30 mouse cellular contexts compared by ENCODE assay signal in the genomic region with DNA sequence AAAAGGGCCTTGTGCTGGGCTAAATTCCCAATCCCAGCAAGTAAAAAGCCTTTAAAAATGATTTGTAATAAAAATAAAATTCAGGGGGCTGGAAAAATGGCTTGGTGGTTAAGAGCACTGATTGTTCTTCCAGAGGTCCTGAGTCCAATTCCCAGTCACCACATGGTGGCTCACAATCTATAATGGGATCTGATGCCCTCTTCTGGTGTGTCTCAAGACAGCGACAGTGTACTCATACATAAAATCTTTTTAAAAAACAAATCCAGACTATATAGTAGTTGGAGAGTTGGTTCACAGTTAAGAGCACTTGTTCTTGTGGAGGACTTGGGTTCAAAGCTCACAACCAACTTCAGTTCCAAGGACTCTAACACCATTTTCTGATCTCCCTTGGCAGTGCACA. TPM values are rescaled to one million over a fixed set of nuclear protein-coding genes. Genes with fewer than 3 reads are reported as not detected.
DNase-seq lines count a peak whose midpoint lies in the region; ATAC-seq and TF ChIP-seq lines count a peak whose summit lies in the region.
"Had no signal": no experiment of that assay in that cellular context is flagged by ENCODE, and none has a peak within 500 bp of the region (broad histone marks: within the 10 kb centered on the region; RNA-seq: fewer than 3 reads in every experiment).

No protein-coding gene starts in this region.

- no peak overlapping the region for H3K9ac ChIP-seq in intestine, postnatal 0 days (ENCODE audit: low read depth, low read length)
- no peak overlapping the region for H3K9ac ChIP-seq in intestine, embryonic 16.5 days (ENCODE audit: low read depth, low read length)
- no peak overlapping the region for H3K9ac ChIP-seq in liver, embryonic 12.5 days
- no peak overlapping the region for H3K9ac ChIP-seq in liver, embryonic 11.5 days (ENCODE audit: low read depth, low read length)
- no peak overlapping the region for H3K9ac ChIP-seq in heart, embryonic 11.5 days (ENCODE audit: low read depth, low read length)
- H3K9ac ChIP-seq: embryonic facial prominence, embryonic 13.5 days; forebrain, embryonic 15.5 days; heart, embryonic 15.5 days; limb, embryonic 13.5 days; liver, embryonic 15.5 days; midbrain, embryonic 13.5 days had no signal

- WGBS in intestine, postnatal 0 days = 91% methylated on average over 1 of the region's 1 CpGs
- WGBS in intestine, embryonic 16.5 days = 81% methylated on average over 1 of the region's 1 CpGs
- 85% methylated on average over 1 of the region's 1 CpGs for WGBS in liver, embryonic 12.5 days (ENCODE audit: insufficient replicate concordance)
- WGBS in liver, embryonic 11.5 days = 86% methylated on average over 1 of the region's 1 CpGs
- 83% methylated on average over 1 of the region's 1 CpGs for WGBS in heart, embryonic 11.5 days (ENCODE audit: insufficient replicate concordance)

- DNase-seq in liver, embryonic 11.5 days (ENCODE audit: low spot score) = no peak
- peak; percentile 59 for DNase-seq in 3T3-L1 (ENCODE audit: low read depth, low spot score)
- DNase-seq: adrenal gland, postnatal 10 days; cerebellum, adult 9-10 months; embryo, embryonic 11 days; gastrocnemius, postnatal 36 days; kidney, adult 11 months; kidney, postnatal 10 days; layer of hippocampus, adult 9-11 months; lung, postnatal 4 days; right cerebral cortex, postnatal 25 days; thymus, adult 18-20 months; thymus, postnatal 4 days had no signal

- peaks cover 47% of the 10 kb centered on the region for H3K36me3 ChIP-seq in intestine, postnatal 0 days (ENCODE audit: control insufficient read depth, insufficient read depth)
- H3K36me3 ChIP-seq in intestine, embryonic 16.5 days (ENCODE audit: control insufficient read depth, insufficient read depth, low read length) = peaks cover 13% of the 10 kb centered on the region
- H3K36me3 ChIP-seq in liver, embryonic 12.5 days = peaks cover 65% of the 10 kb centered on the region
- H3K36me3 ChIP-seq in liver, embryonic 11.5 days (ENCODE audit: control insufficient read depth, insufficient read depth, low read length) = peaks cover 37% of the 10 kb centered on the region
- H3K36me3 ChIP-seq in E14TG2a.4 (ENCODE audit: insufficient read depth, low read length) = peaks cover 81% of the 10 kb centered on the region
- H3K36me3 ChIP-seq in heart, embryonic 11.5 days (ENCODE audit: control insufficient read depth, insufficient read depth, low read length) = peaks cover 26% of the 10 kb centered on the region

- H3K4me2 ChIP-seq in intestine, postnatal 0 days (replicated peaks; ENCODE audit: low read depth) = no peak overlapping the region
- no peak overlapping the region for H3K4me2 ChIP-seq in intestine, embryonic 16.5 days (ENCODE audit: low read depth, low read length)
- no peak overlapping the region for H3K4me2 ChIP-seq in liver, embryonic 12.5 days
- no peak overlapping the region for H3K4me2 ChIP-seq in liver, embryonic 11.5 days
- no peak overlapping the region for H3K4me2 ChIP-seq in heart, embryonic 11.5 days
- H3K4me2 ChIP-seq: embryonic facial prominence, embryonic 13.5 days; forebrain, embryonic 15.5 days; heart, embryonic 15.5 days; limb, embryonic 13.5 days; liver, embryonic 15.5 days; midbrain, embryonic 13.5 days had no signal

- no peaks in the 10 kb centered on the region for H3K4me1 ChIP-seq in intestine, postnatal 0 days (replicated peaks; ENCODE audit: control insufficient read depth, insufficient read depth, low read length)
- H3K4me1 ChIP-seq in intestine, embryonic 16.5 days (ENCODE audit: control insufficient read depth, insufficient read depth, low read length) = peaks cover 3% of the 10 kb centered on the region; the same call in 1 of the 2 replicates
- peaks cover 54% of the 10 kb centered on the region for H3K4me1 ChIP-seq in liver, embryonic 12.5 days
- peaks cover 11% of the 10 kb centered on the region; the same call in 1 of the 2 replicates for H3K4me1 ChIP-seq in liver, embryonic 11.5 days (replicated peaks; ENCODE audit: control insufficient read depth, insufficient read depth, low read length)
- H3K4me1 ChIP-seq in E14TG2a.4 (replicated peaks; ENCODE audit: low read depth, low read length) = peaks cover 85% of the 10 kb centered on the region
- no peaks in the 10 kb centered on the region; the same call in 1 of the 2 replicates for H3K4me1 ChIP-seq in heart, embryonic 11.5 days (ENCODE audit: control insufficient read depth, insufficient read depth, low read length)

- no peak for ATAC-seq in intestine, postnatal 0 days
- no peak for ATAC-seq in intestine, embryonic 16.5 days
- no peak for ATAC-seq in liver, embryonic 12.5 days
- no peak for ATAC-seq in liver, embryonic 11.5 days (replicated peaks; ENCODE audit: low FRiP score)
- ATAC-seq in heart, embryonic 11.5 days (replicated peaks; ENCODE audit: insufficient number of reproducible peaks, low FRiP score, low TSS enrichment) = no peak
- ATAC-seq: forebrain, embryonic 15.5 days; midbrain, embryonic 13.5 days; Patski had no signal

- no peaks in the 10 kb centered on the region for H3K9me3 ChIP-seq in intestine, postnatal 0 days (ENCODE audit: control insufficient read depth)
- H3K9me3 ChIP-seq in intestine, embryonic 16.5 days (ENCODE audit: control insufficient read depth, low read length) = no peaks in the 10 kb centered on the region
- H3K9me3 ChIP-seq in liver, embryonic 12.5 days (replicated peaks) = no peaks in the 10 kb centered on the region
- no peaks in the 10 kb centered on the region for H3K9me3 ChIP-seq in liver, embryonic 11.5 days (ENCODE audit: control insufficient read depth, low read length)
- no peaks in the 10 kb centered on the region for H3K9me3 ChIP-seq in E14TG2a.4 (ENCODE audit: low read length)
- H3K9me3 ChIP-seq in heart, embryonic 11.5 days (replicated peaks; ENCODE audit: control insufficient read depth, low read length) = no peaks in the 10 kb centered on the region
- H3K9me3 ChIP-seq: embryonic facial prominence, embryonic 13.5 days; forebrain, embryonic 10.5 days; forebrain, embryonic 15.5 days; G1E; heart, embryonic 15.5 days; limb, embryonic 13.5 days; liver, embryonic 15.5 days; megakaryocyte, embryonic 14.5 days; midbrain, embryonic 13.5 days had no signal

- H3K27me3 ChIP-seq in intestine, postnatal 0 days (replicated peaks; ENCODE audit: control insufficient read depth, insufficient read depth, low read length) = no peaks in the 10 kb centered on the region
- H3K27me3 ChIP-seq in intestine, embryonic 16.5 days (replicated peaks; ENCODE audit: control insufficient read depth, insufficient read depth, low read length) = no peaks in the 10 kb centered on the region
- no peaks in the 10 kb centered on the region for H3K27me3 ChIP-seq in liver, embryonic 12.5 days (replicated peaks)
- H3K27me3 ChIP-seq in liver, embryonic 11.5 days (replicated peaks; ENCODE audit: control insufficient read depth, insufficient read depth, low read length) = no peaks in the 10 kb centered on the region
- H3K27me3 ChIP-seq in E14TG2a.4 (ENCODE audit: insufficient read depth, low read length) = no peaks in the 10 kb centered on the region
- H3K27me3 ChIP-seq in heart, embryonic 11.5 days (ENCODE audit: control insufficient read depth, insufficient read depth, low read length) = no peaks in the 10 kb centered on the region
- H3K27me3 ChIP-seq: CH12.LX; embryonic facial prominence, embryonic 13.5 days; forebrain, embryonic 15.5 days; heart, embryonic 15.5 days; limb, embryonic 13.5 days; liver, embryonic 15.5 days; megakaryocyte, embryonic 14.5 days; midbrain, embryonic 13.5 days; Patski had no signal

- TF ChIP-seq CTCF in intestine, postnatal 0 days (IDR thresholded peaks at IDR 0.05; ENCODE audit: low read depth) = 0 out of 2 replicates have a peak, but pooled peaks have one; percentile 5
- TF ChIP-seq CTCF in E14TG2a.4 (conservative IDR thresholded peaks at IDR 0.05; ENCODE audit: low read length) = 0 out of 2 replicates have a peak, but pooled peaks have one; percentile 3

- H3K4me3 ChIP-seq in intestine, postnatal 0 days (ENCODE audit: low read depth, low read length) = no peak overlapping the region
- no peak overlapping the region for H3K4me3 ChIP-seq in intestine, embryonic 16.5 days (ENCODE audit: low read length)
- no peak overlapping the region for H3K4me3 ChIP-seq in liver, embryonic 12.5 days
- H3K4me3 ChIP-seq in liver, embryonic 11.5 days (ENCODE audit: low read depth, low read length) = no peak overlapping the region
- H3K4me3 ChIP-seq in E14TG2a.4 (replicated peaks; ENCODE audit: low read length) = no peak overlapping the region
- no peak overlapping the region for H3K4me3 ChIP-seq in heart, embryonic 11.5 days (ENCODE audit: low read depth, low read length)
- H3K4me3 ChIP-seq: embryonic facial prominence, embryonic 13.5 days; forebrain, embryonic 10.5 days; forebrain, embryonic 15.5 days; heart, embryonic 15.5 days; limb, embryonic 13.5 days; liver, embryonic 15.5 days; megakaryocyte, embryonic 14.5 days; midbrain, embryonic 13.5 days had no signal

- no peak overlapping the region for H3K27ac ChIP-seq in intestine, postnatal 0 days (ENCODE audit: low read depth, low read length)
- H3K27ac ChIP-seq in intestine, embryonic 16.5 days (ENCODE audit: low read length) = no peak overlapping the region
- peak overlapping the region; percentile 45; the same call in 1 of the 2 replicates for H3K27ac ChIP-seq in liver, embryonic 12.5 days
- no peak overlapping the region for H3K27ac ChIP-seq in liver, embryonic 11.5 days (ENCODE audit: low read depth, low read length)
- no peak overlapping the region for H3K27ac ChIP-seq in heart, embryonic 11.5 days (ENCODE audit: low read depth, low read length)
- H3K27ac ChIP-seq: embryonic facial prominence, embryonic 13.5 days; forebrain, embryonic 10.5 days; forebrain, embryonic 15.5 days; heart, embryonic 15.5 days; limb, embryonic 13.5 days; liver, embryonic 15.5 days; midbrain, embryonic 13.5 days had no signal

RNA-seq across cellular contexts. Expression of a gene that starts 2.3 kb away (rescaled TPM):
- 74.9 and 79.5 TPM in 2 replicates for polyA plus RNA-seq in intestine, postnatal 0 days (2015; fragmentation: Nextera tagmentation; extraction: Ambion mirVana)
- polyA plus RNA-seq in intestine, embryonic 16.5 days (2015; fragmentation: Nextera tagmentation; extraction: Ambion mirVana) = 78.7 and 80.6 TPM in 2 replicates
- polyA plus RNA-seq in liver, embryonic 12.5 days (2016; fragmentation: Nextera tagmentation; extraction: Ambion mirVana) = 57.0 and 57.3 TPM in 2 replicates
- polyA plus RNA-seq in liver, embryonic 11.5 days (2014; fragmentation: Nextera tagmentation; extraction: Ambion mirVana) = 95.7 and 97.5 TPM in 2 replicates
- polyA plus RNA-seq in heart, embryonic 11.5 days (2014; fragmentation: Nextera tagmentation; extraction: Ambion mirVana) = 67.3 and 68.2 TPM in 2 replicates

RNA-seq across cellular contexts. Expression of a gene that starts 10.9 kb away (rescaled TPM):
- polyA plus RNA-seq in intestine, postnatal 0 days (2015; fragmentation: Nextera tagmentation; extraction: Ambion mirVana) = 93.8 and 107 TPM in 2 replicates
- 75.5 and 76.0 TPM in 2 replicates for polyA plus RNA-seq in intestine, embryonic 16.5 days (2015; fragmentation: Nextera tagmentation; extraction: Ambion mirVana)
- 393 and 400 TPM in 2 replicates for polyA plus RNA-seq in liver, embryonic 12.5 days (2016; fragmentation: Nextera tagmentation; extraction: Ambion mirVana)
- polyA plus RNA-seq in liver, embryonic 11.5 days (2014; fragmentation: Nextera tagmentation; extraction: Ambion mirVana) = 520 and 526 TPM in 2 replicates
- 172 and 179 TPM in 2 replicates for polyA plus RNA-seq in heart, embryonic 11.5 days (2014; fragmentation: Nextera tagmentation; extraction: Ambion mirVana)

RNA-seq across cellular contexts. Expression of a gene that starts 13.1 kb away (rescaled TPM):
- polyA plus RNA-seq in intestine, postnatal 0 days (2015; fragmentation: Nextera tagmentation; extraction: Ambion mirVana) = 13.9 and 14.1 TPM in 2 replicates
- 37.2 and 39.8 TPM in 2 replicates for polyA plus RNA-seq in intestine, embryonic 16.5 days (2015; fragmentation: Nextera tagmentation; extraction: Ambion mirVana)
- polyA plus RNA-seq in liver, embryonic 12.5 days (2016; fragmentation: Nextera tagmentation; extraction: Ambion mirVana) = 51.9 and 52.2 TPM in 2 replicates
- polyA plus RNA-seq in liver, embryonic 11.5 days (2014; fragmentation: Nextera tagmentation; extraction: Ambion mirVana) = 66.9 and 68.1 TPM in 2 replicates
- 25.0 and 30.2 TPM in 2 replicates for polyA plus RNA-seq in heart, embryonic 11.5 days (2014; fragmentation: Nextera tagmentation; extraction: Ambion mirVana)

RNA-seq across cellular contexts. Expression of a gene that starts 13.5 kb away (rescaled TPM):
- 5.8 and 6.1 TPM in 2 replicates for polyA plus RNA-seq in intestine, postnatal 0 days (2015; fragmentation: Nextera tagmentation; extraction: Ambion mirVana)
- 14.2 and 14.3 TPM in 2 replicates for polyA plus RNA-seq in intestine, embryonic 16.5 days (2015; fragmentation: Nextera tagmentation; extraction: Ambion mirVana)
- 11.1 and 11.4 TPM in 2 replicates for polyA plus RNA-seq in liver, embryonic 12.5 days (2016; fragmentation: Nextera tagmentation; extraction: Ambion mirVana)
- polyA plus RNA-seq in liver, embryonic 11.5 days (2014; fragmentation: Nextera tagmentation; extraction: Ambion mirVana) = 17.5 and 18.8 TPM in 2 replicates
- polyA plus RNA-seq in heart, embryonic 11.5 days (2014; fragmentation: Nextera tagmentation; extraction: Ambion mirVana) = 14.3 and 14.9 TPM in 2 replicates

RNA-seq across cellular contexts. Expression of a gene that starts 31.5 kb away (rescaled TPM):
- 0.81 and 1.9 TPM in 2 replicates for polyA plus RNA-seq in intestine, postnatal 0 days (2015; fragmentation: Nextera tagmentation; extraction: Ambion mirVana)
- polyA plus RNA-seq in intestine, embryonic 16.5 days (2015; fragmentation: Nextera tagmentation; extraction: Ambion mirVana) = 3.8 TPM in 2 replicates
- polyA plus RNA-seq in liver, embryonic 12.5 days (2016; fragmentation: Nextera tagmentation; extraction: Ambion mirVana) = 3.9 and 6.5 TPM in 2 replicates
- polyA plus RNA-seq in liver, embryonic 11.5 days (2014; fragmentation: Nextera tagmentation; extraction: Ambion mirVana) = 24.9 and 29.9 TPM in 2 replicates
- 24.1 and 25.1 TPM in 2 replicates for polyA plus RNA-seq in heart, embryonic 11.5 days (2014; fragmentation: Nextera tagmentation; extraction: Ambion mirVana)
- polyA plus RNA-seq: G1E; large intestine, adult 2 months had no signal
